Mouse (Mus musculus) liver, adult 2 months (tissue): ENCODE data around the gene Tef.

Experiments used
- CTCF ChIP-seq: fragments of 200-500 bp; IDR thresholded peaks from 2 replicates; pipeline ENCODE4 v1.5.1; 2011; ENCODE audit warnings: low read depth, low read length, control low read depth
- POLR2A ChIP-seq: fragments of 200-500 bp; IDR thresholded peaks from 2 replicates; pipeline ENCODE4 v1.6.1; 2011; ENCODE audit warnings: low read length, control low read depth; ENCODE audit not compliant: insufficient read depth; ENCODE audit errors: extremely low read depth

- no peak for TF ChIP-seq CTCF
- TF ChIP-seq POLR2A, result no peak
These were observed 48.6 kb upstream of the Tef start for GRCm38 (mm10) chr15:81753669-81754068.
